Mouse (Mus musculus) thymus, adult 2 months (tissue): ENCODE data around the gene Rpap3. TPM values are rescaled to one million over a fixed set of nuclear protein-coding genes. Genes with fewer than 3 reads are reported as not detected.

Source experiments
- DNase-seq: peaks from one replicate; pipeline ENCODE4 v3.0.0; 2021
- H3K27ac ChIP-seq: fragments of 200-500 bp; 2 replicates; pipeline ENCODE4 v1.5.1; 2012; ENCODE audit warnings: low read length, control low read depth; ENCODE audit not compliant: control insufficient read depth, insufficient read depth
- H3K27me3 ChIP-seq: fragments of 200-500 bp; 2 replicates; pipeline ENCODE4 v1.6.1; 2012; ENCODE audit warnings: mild to moderate bottlenecking, low read length, moderate library complexity, mixed read lengths; ENCODE audit not compliant: control insufficient read depth, insufficient read depth
- H3K36me3 ChIP-seq: fragments of 200-500 bp; 2 replicates; pipeline ENCODE4 v1.6.1; 2012; ENCODE audit warnings: mild to moderate bottlenecking, low read length, moderate library complexity; ENCODE audit not compliant: control insufficient read depth, insufficient read depth
- H3K4me1 ChIP-seq: fragments of 200-500 bp; replicated peaks from 2 replicates; pipeline ENCODE4 v1.6.1; 2012; ENCODE audit warnings: low read length; ENCODE audit not compliant: control insufficient read depth, insufficient read depth
- H3K4me3 ChIP-seq: fragments of 200-500 bp; 2 replicates; pipeline ENCODE4 v1.5.1; 2012; ENCODE audit warnings: mild to moderate bottlenecking, low read length, control low read depth, moderate library complexity; ENCODE audit not compliant: control insufficient read depth, insufficient read depth
- CTCF ChIP-seq: fragments of 200-500 bp; IDR thresholded peaks from 2 replicates; pipeline ENCODE4 v1.5.1; 2012; ENCODE audit warnings: mild to moderate bottlenecking, control low read depth, low read length, moderate library complexity, borderline replicate concordance; ENCODE audit not compliant: control insufficient read depth, poor library complexity, insufficient read depth; ENCODE audit errors: extremely low read depth
- POLR2A ChIP-seq: fragments of 200-500 bp; IDR thresholded peaks from 2 replicates; pipeline ENCODE4 v1.6.1; 2012; ENCODE audit warnings: mild to moderate bottlenecking, low read length, control low read depth, moderate library complexity; ENCODE audit not compliant: control insufficient read depth, poor library complexity, insufficient read depth; ENCODE audit errors: extremely low read depth
- WGBS: fragments of 180-500 bp; shearing (Covaris S2); methylation state at CpG from one replicate; pipeline ENCODE4 v1.1.7; 2018; 5-methylcytosine and 5-hydroxymethylcytosine counted together
- polyA plus RNA-seq: library from polyadenylated mRNA; depleted of rRNA; stranded (reverse); fragments of >200 nt; gene quantifications from 2 replicates; pipeline ENCODE4 v1.2.3, GENCODE M21; 2012

Rpap3 gene
- polyA plus RNA-seq, 1 experiment = 6.0 TPM

GRCm38 (mm10) chr15:97666457-97666770, 39.2 kb downstream of the Rpap3 start:
- 94% methylated on average over 10 of the region's 10 CpGs for WGBS
- no peak overlapping the region for H3K27ac ChIP-seq
- peaks cover 9% of the 10 kb centered on the region for H3K4me1 ChIP-seq
- H3K27me3 ChIP-seq = no peaks in the 10 kb centered on the region
- DNase-seq = no peak
- no peaks in the 10 kb centered on the region for H3K36me3 ChIP-seq
- TF ChIP-seq POLR2A (no peak), CTCF (no peak)
- no peak overlapping the region for H3K4me3 ChIP-seq

- Histone ChIP-seq H3K36me3 (no peaks in the 10 kb centered on the region), H3K4me1 (peaks cover 9% of the 10 kb centered on the region), H3K27me3 (no peaks in the 10 kb centered on the region), H3K4me3 (peak overlapping the region; percentile 35), H3K27ac (peak overlapping the region; percentile 86)
- TF ChIP-seq POLR2A = no peak
- TF ChIP-seq CTCF = no peak
- 59% methylated on average over 25 of the region's 25 CpGs for WGBS
- DNase-seq = no peak
These were observed 39.7 kb downstream of the Rpap3 start for GRCm38 (mm10) chr15:97665770-97666456.

GRCm38 (mm10) chr15:97664981-97665668, 40.5 kb downstream of the Rpap3 start:
- no peak overlapping the region; the same call in 1 of the 2 replicates for H3K27ac ChIP-seq
- TF ChIP-seq CTCF (no peak), POLR2A (no peak)
- no peak for DNase-seq
- peaks cover 9% of the 10 kb centered on the region for H3K4me1 ChIP-seq
- no peaks in the 10 kb centered on the region for H3K36me3 ChIP-seq
- no peaks in the 10 kb centered on the region for H3K27me3 ChIP-seq
- H3K4me3 ChIP-seq = no peak overlapping the region
- 43% methylated on average over 16 of the region's 16 CpGs for WGBS

GRCm38 (mm10) chr15:97663750-97664406, 41.7 kb downstream of the Rpap3 start:
- peak; percentile 75 for DNase-seq
- WGBS = 1% methylated on average over 19 of the region's 19 CpGs
- Histone ChIP-seq H3K27ac (no peak overlapping the region), H3K4me1 (peaks cover 9% of the 10 kb centered on the region), H3K4me3 (peak overlapping the region; percentile 49), H3K36me3 (no peaks in the 10 kb centered on the region), H3K27me3 (no peaks in the 10 kb centered on the region)
- TF ChIP-seq CTCF = peak; percentile 86; the same call in 1 of the 2 replicates
- 0 out of 2 replicates have a peak, but pooled peaks have one; percentile 20 for TF ChIP-seq POLR2A

- H3K27ac ChIP-seq = no peak overlapping the region
- no peaks in the 10 kb centered on the region for H3K4me1 ChIP-seq
- H3K27me3 ChIP-seq = no peaks in the 10 kb centered on the region
- 78% methylated on average over 8 of the region's 8 CpGs for WGBS
- TF ChIP-seq CTCF (no peak), POLR2A (no peak)
- H3K36me3 ChIP-seq = no peaks in the 10 kb centered on the region
- DNase-seq = no peak
- no peak overlapping the region for H3K4me3 ChIP-seq
These were observed 46.9 kb downstream of the Rpap3 start for GRCm38 (mm10) chr15:97658755-97659116.

GRCm38 (mm10) chr15:97657856-97658754, 47.5 kb downstream of the Rpap3 start:
- H3K4me1 ChIP-seq = no peaks in the 10 kb centered on the region
- H3K36me3 ChIP-seq = no peaks in the 10 kb centered on the region
- no peak overlapping the region for H3K27ac ChIP-seq
- H3K4me3 ChIP-seq = no peak overlapping the region
- no peak for DNase-seq
- WGBS = 85% methylated on average over 26 of the region's 26 CpGs
- TF ChIP-seq CTCF (no peak), POLR2A (no peak)
- no peaks in the 10 kb centered on the region for H3K27me3 ChIP-seq
